Mouse (Mus musculus) 3T3-L1 (cell line): ENCODE results near the gene Gga1.
"Not testable (repeated sequence)": the region's sequence is repeated elsewhere in the genome, so short reads cannot be mapped to it uniquely, and the experiment has no call there.

Experiments used
- DNase-seq: peaks from one replicate; pipeline ENCODE4 v3.0.0-alpha.2; 2015; ENCODE audit warnings: low read depth, low spot score

Gene Gga1

GRCm38 (mm10) chr15:78845321-78845720 is 31.7 kb upstream of the Gga1 start:
- no peak for DNase-seq

- DNase-seq: no peak
Observed at GRCm38 (mm10) chr15:78845867-78846266, 31.1 kb upstream of the Gga1 start.

- DNase-seq: no peak
Observed at GRCm38 (mm10) chr15:78846352-78846751, 30.6 kb upstream of the Gga1 start.

- DNase-seq: not testable (repeated sequence)
Observed at GRCm38 (mm10) chr15:78846805-78847204, 30.2 kb upstream of the Gga1 start.

GRCm38 (mm10) chr15:78848467-78848866 is 28.5 kb upstream of the Gga1 start:
- peak; percentile 85 for DNase-seq

- no peak for DNase-seq
Observed at GRCm38 (mm10) chr15:78849485-78849884, 27.5 kb upstream of the Gga1 start.

- no peak for DNase-seq
Observed at GRCm38 (mm10) chr15:78850059-78850824, 26.7 kb upstream of the Gga1 start.

GRCm38 (mm10) chr15:78850944-78851343 is 26.0 kb upstream of the Gga1 start:
- DNase-seq: no peak

GRCm38 (mm10) chr15:78851505-78852153 is 25.4 kb upstream of the Gga1 start:
- DNase-seq: peak; percentile 96

- DNase-seq: peak; percentile 92
Observed at GRCm38 (mm10) chr15:78855303-78855965, 21.6 kb upstream of the Gga1 start, which contains the start of gene Lgals2. Gene Lgals2, minus strand, starts transcription at chr15:78855529.

GRCm38 (mm10) chr15:78857009-78857408 is 20.0 kb upstream of the Gga1 start:
- DNase-seq: no peak

GRCm38 (mm10) chr15:78859311-78859710 is 17.7 kb upstream of the Gga1 start:
- DNase-seq: no peak

- no peak for DNase-seq
Observed at GRCm38 (mm10) chr15:78859714-78860113, 17.3 kb upstream of the Gga1 start.

GRCm38 (mm10) chr15:78862280-78862679 is 14.7 kb upstream of the Gga1 start:
- DNase-seq: no peak

- no peak for DNase-seq
Observed at GRCm38 (mm10) chr15:78863154-78863553, 13.8 kb upstream of the Gga1 start.

GRCm38 (mm10) chr15:78863852-78864253 is 13.1 kb upstream of the Gga1 start:
- DNase-seq: no peak

- peak; percentile 48 for DNase-seq
Observed at GRCm38 (mm10) chr15:78868398-78868797, 8.6 kb upstream of the Gga1 start.

- peak; percentile 80 for DNase-seq
Observed at GRCm38 (mm10) chr15:78868826-78869233, 8.2 kb upstream of the Gga1 start.

- DNase-seq: peak; percentile 74
Observed at GRCm38 (mm10) chr15:78869775-78870174, 7.2 kb upstream of the Gga1 start.

GRCm38 (mm10) chr15:78872021-78872608 is 4.9 kb upstream of the Gga1 start:
- DNase-seq: no peak

- DNase-seq: no peak
Observed at GRCm38 (mm10) chr15:78873803-78874435, 3.1 kb upstream of the Gga1 start.

- no peak for DNase-seq
Observed at GRCm38 (mm10) chr15:78874989-78875388, 2.0 kb upstream of the Gga1 start.
